ENCODE assay signal across 9 mouse cellular contexts in the genomic region with DNA sequence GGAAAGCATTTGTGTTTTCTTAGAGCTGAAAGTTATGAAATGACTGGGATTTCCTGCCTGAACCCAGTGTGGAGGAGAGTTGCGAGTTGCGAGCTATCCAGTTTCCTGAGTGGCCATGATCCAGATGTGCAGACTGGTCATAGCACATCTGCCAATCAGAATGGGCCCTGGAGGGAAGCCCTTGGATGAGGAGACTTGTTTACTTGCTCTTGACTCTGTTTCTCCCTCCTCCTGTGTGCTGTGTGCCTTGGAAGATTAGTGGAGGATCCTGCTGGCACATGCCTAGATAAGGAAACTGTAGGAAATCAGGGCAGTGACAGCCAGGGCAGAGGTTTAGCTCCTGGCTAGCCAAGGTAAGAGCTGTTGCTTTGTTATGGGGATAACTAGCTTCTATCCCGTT. TPM values are rescaled to one million over a fixed set of nuclear protein-coding genes. Genes with fewer than 3 reads are reported as not detected.
DNase-seq lines count a peak whose midpoint lies in the region; ATAC-seq lines count a peak whose summit lies in the region.
"Had no signal": no experiment of that assay in that cellular context is flagged by ENCODE, and none has a peak within 500 bp of the region (broad histone marks: within the 10 kb centered on the region; RNA-seq: fewer than 3 reads in every experiment).

No protein-coding gene starts in this region.

- ATAC-seq in forebrain, embryonic 16.5 days, result no peak
- ATAC-seq in forebrain, embryonic 12.5 days (ENCODE audit: low FRiP score), result no peak
- no peak for ATAC-seq in heart, embryonic 13.5 days (ENCODE audit: extremely low read depth, insufficient number of reproducible peaks, low FRiP score, low TSS enrichment)
- no peak for ATAC-seq in limb, embryonic 15.5 days (ENCODE audit: insufficient number of reproducible peaks, low FRiP score, low TSS enrichment, low read depth)
- ATAC-seq in erythroid progenitor cell, adult 5-6 weeks (replicated peaks; ENCODE audit: low FRiP score, poor library complexity, severe bottlenecking), result no peak

- H3K27me3 ChIP-seq in forebrain, embryonic 16.5 days (replicated peaks; ENCODE audit: control insufficient read depth, insufficient read depth, low read length), result no peaks in the 10 kb centered on the region
- H3K27me3 ChIP-seq in forebrain, embryonic 12.5 days, result no peaks in the 10 kb centered on the region
- H3K27me3 ChIP-seq in heart, embryonic 13.5 days (replicated peaks), result no peaks in the 10 kb centered on the region
- H3K27me3 ChIP-seq in limb, embryonic 15.5 days, result no peaks in the 10 kb centered on the region
- H3K27me3 ChIP-seq: neural tube, embryonic 13.5 days had no signal

- H3K36me3 ChIP-seq in forebrain, embryonic 16.5 days (ENCODE audit: control insufficient read depth, insufficient read depth), result no peaks in the 10 kb centered on the region
- H3K36me3 ChIP-seq in forebrain, embryonic 12.5 days (replicated peaks), result no peaks in the 10 kb centered on the region
- peaks cover 15% of the 10 kb centered on the region for H3K36me3 ChIP-seq in heart, embryonic 13.5 days
- peaks cover 4% of the 10 kb centered on the region; the same call in 1 of the 2 replicates for H3K36me3 ChIP-seq in limb, embryonic 15.5 days
- H3K36me3 ChIP-seq: neural tube, embryonic 13.5 days had no signal

- peak overlapping the region; percentile 38; the same call in 1 of the 2 replicates for H3K27ac ChIP-seq in forebrain, embryonic 16.5 days (ENCODE audit: low read length)
- H3K27ac ChIP-seq in forebrain, embryonic 12.5 days, result no peak overlapping the region
- H3K27ac ChIP-seq in heart, embryonic 13.5 days (replicated peaks), result peak overlapping the region; percentile 38; the same call in 1 of the 2 replicates
- peak overlapping the region; percentile 90 for H3K27ac ChIP-seq in limb, embryonic 15.5 days
- H3K27ac ChIP-seq: neural tube, embryonic 13.5 days had no signal

- WGBS in forebrain, embryonic 16.5 days, result 59% methylated on average over 3 of the region's 3 CpGs
- WGBS in forebrain, embryonic 12.5 days, result 50% methylated on average over 3 of the region's 3 CpGs
- 26% methylated on average over 3 of the region's 3 CpGs for WGBS in heart, embryonic 13.5 days
- WGBS in limb, embryonic 15.5 days, result 10% methylated on average over 3 of the region's 3 CpGs

- no peak overlapping the region for H3K4me3 ChIP-seq in forebrain, embryonic 16.5 days (replicated peaks; ENCODE audit: low read length)
- H3K4me3 ChIP-seq in forebrain, embryonic 12.5 days (replicated peaks), result no peak overlapping the region
- no peak overlapping the region for H3K4me3 ChIP-seq in heart, embryonic 13.5 days
- peak overlapping the region; percentile 4; the same call in 1 of the 2 replicates for H3K4me3 ChIP-seq in limb, embryonic 15.5 days
- H3K4me3 ChIP-seq: neural tube, embryonic 13.5 days had no signal

- no peak overlapping the region for H3K4me2 ChIP-seq in forebrain, embryonic 16.5 days (ENCODE audit: low read length)
- H3K4me2 ChIP-seq in forebrain, embryonic 12.5 days, result no peak overlapping the region
- H3K4me2 ChIP-seq in heart, embryonic 13.5 days, result peak overlapping the region; percentile 32
- H3K4me2 ChIP-seq in limb, embryonic 15.5 days, result peak overlapping the region; percentile 29; the same call in 1 of the 2 replicates
- H3K4me2 ChIP-seq: neural tube, embryonic 13.5 days had no signal

- peak; percentile 29 for DNase-seq in brain, adult 2 months (ENCODE audit: low read depth, low spot score)
- DNase-seq in cerebellum, postnatal 4 days (ENCODE audit: low spot score in 2 of 2), result no peak
- DNase-seq in retina, embryonic 14.5 days (ENCODE audit: low spot score), result no peak

- H3K4me1 ChIP-seq in forebrain, embryonic 16.5 days (replicated peaks; ENCODE audit: control insufficient read depth, insufficient read depth, low read length), result peaks cover 7% of the 10 kb centered on the region; the same call in 1 of the 2 replicates
- H3K4me1 ChIP-seq in forebrain, embryonic 12.5 days, result peaks cover 12% of the 10 kb centered on the region; the same call in 1 of the 2 replicates
- peaks cover 37% of the 10 kb centered on the region for H3K4me1 ChIP-seq in heart, embryonic 13.5 days
- peaks cover 18% of the 10 kb centered on the region for H3K4me1 ChIP-seq in limb, embryonic 15.5 days

- H3K9ac ChIP-seq in forebrain, embryonic 16.5 days (replicated peaks; ENCODE audit: low read depth, low read length), result no peak overlapping the region
- no peak overlapping the region for H3K9ac ChIP-seq in forebrain, embryonic 12.5 days
- H3K9ac ChIP-seq in heart, embryonic 13.5 days, result no peak overlapping the region
- no peak overlapping the region for H3K9ac ChIP-seq in limb, embryonic 15.5 days
- H3K9ac ChIP-seq: neural tube, embryonic 13.5 days had no signal

- H3K9me3 ChIP-seq in forebrain, embryonic 16.5 days (ENCODE audit: control insufficient read depth, low read length), result no peaks in the 10 kb centered on the region
- 0 out of 2 replicates have a peak, but pooled peaks cover 4% of the 10 kb centered on the region for H3K9me3 ChIP-seq in forebrain, embryonic 12.5 days
- H3K9me3 ChIP-seq in heart, embryonic 13.5 days, result 0 out of 2 replicates have a peak, but pooled peaks cover 5% of the 10 kb centered on the region
- H3K9me3 ChIP-seq in limb, embryonic 15.5 days, result no peaks in the 10 kb centered on the region
- H3K9me3 ChIP-seq: neural tube, embryonic 13.5 days had no signal

RNA-seq across cellular contexts. Expression of gene Prss48, which starts 36.4 kb away (rescaled TPM):
- not detected in 2 replicates for polyA plus RNA-seq in forebrain, embryonic 16.5 days (2015; fragmentation: Nextera tagmentation; extraction: Ambion mirVana)
- polyA plus RNA-seq in forebrain, embryonic 12.5 days (2016; fragmentation: Nextera tagmentation; extraction: Ambion mirVana), result not detected in 2 replicates
- polyA plus RNA-seq in heart, embryonic 13.5 days (2015; fragmentation: Nextera tagmentation; extraction: Ambion mirVana), result not detected in 2 replicates
- polyA plus RNA-seq in limb, embryonic 15.5 days (2015; fragmentation: Nextera tagmentation; extraction: Ambion mirVana), result 0.19 TPM in 1 of 2 replicates, not detected in the other
- not detected in 2 replicates for total RNA-seq in erythroid progenitor cell, adult 5-6 weeks (2015; ENCODE audit: low replicate concordance)
- not detected in 2 replicates for total RNA-seq in erythroid progenitor cell, adult 5-6 weeks (2017; ENCODE audit: low replicate concordance)
- polyA plus RNA-seq: neural tube, embryonic 13.5 days had no signal

Comparison
In these comparisons a context has a peak if more than half of its experiments do, and no peak if none do; other contexts are left out.
1. H3K4me2 ChIP-seq: peak in heart, embryonic 13.5 days (single experiment) and limb, embryonic 15.5 days (single experiment); none in forebrain, embryonic 16.5 days (single experiment) and forebrain, embryonic 12.5 days (single experiment).